Mouse (Mus musculus) urinary bladder, adult 2 months (tissue): ENCODE measurements around the gene Igf2bp1. TPM values are rescaled to one million over a fixed set of nuclear protein-coding genes. Genes with fewer than 3 reads are reported as not detected.

Experiments used
- polyA plus RNA-seq: library from polyadenylated mRNA; depleted of rRNA; stranded (reverse); fragments of >200 nt; gene quantifications from 2 replicates; pipeline ENCODE4 v1.2.3, GENCODE M21; 2012; rRNA removed

Igf2bp1 gene
- polyA plus RNA-seq, 1 experiment = 0.33 TPM

Other genes with a start within 250 kb of the Igf2bp1 start
- gene Phospho1, start 181.4 kb downstream of the Igf2bp1 start, polyA plus RNA-seq = 33.2 and 40.8 TPM in 2 replicates
- gene Gngt2, start 168.7 kb downstream of the Igf2bp1 start, polyA plus RNA-seq = 21.0 and 24.5 TPM in 2 replicates
- 8.1 and 10.1 TPM in 2 replicates for gene Abi3, start 163.5 kb downstream of the Igf2bp1 start, polyA plus RNA-seq
- not detected in 2 replicates for gene B4galnt2, start 91.0 kb downstream of the Igf2bp1 start, polyA plus RNA-seq
- gene Gip, start 18.6 kb upstream of the Igf2bp1 start, polyA plus RNA-seq = not detected in 2 replicates
- 50.3 and 53.7 TPM in 2 replicates for gene Snf8, start 28.9 kb upstream of the Igf2bp1 start, polyA plus RNA-seq
- gene Ube2z, start 59.4 kb upstream of the Igf2bp1 start, polyA plus RNA-seq = 56.8 and 65.1 TPM in 2 replicates
- 217 and 242 TPM in 2 replicates for gene Atp5g1, start 69.7 kb upstream of the Igf2bp1 start, polyA plus RNA-seq
- gene Calcoco2, start 106.0 kb upstream of the Igf2bp1 start, polyA plus RNA-seq = 0.03 TPM in 1 of 2 replicates, not detected in the other
- gene Ttll6, start 127.8 kb upstream of the Igf2bp1 start, polyA plus RNA-seq = 0.04 TPM in 2 replicates
- 1.5 and 1.7 TPM in 2 replicates for gene Hoxb13, start 188.4 kb upstream of the Igf2bp1 start, polyA plus RNA-seq